Mouse (Mus musculus): ENCODE data around the gene Nfyb. TPM values are rescaled to one million over a fixed set of nuclear protein-coding genes. Genes with fewer than 3 reads are reported as not detected.

The Nfyb gene
- polyA plus RNA-seq (2012; rRNA removed): 5.5 and 6.6 TPM in 2 replicates

DNA sequence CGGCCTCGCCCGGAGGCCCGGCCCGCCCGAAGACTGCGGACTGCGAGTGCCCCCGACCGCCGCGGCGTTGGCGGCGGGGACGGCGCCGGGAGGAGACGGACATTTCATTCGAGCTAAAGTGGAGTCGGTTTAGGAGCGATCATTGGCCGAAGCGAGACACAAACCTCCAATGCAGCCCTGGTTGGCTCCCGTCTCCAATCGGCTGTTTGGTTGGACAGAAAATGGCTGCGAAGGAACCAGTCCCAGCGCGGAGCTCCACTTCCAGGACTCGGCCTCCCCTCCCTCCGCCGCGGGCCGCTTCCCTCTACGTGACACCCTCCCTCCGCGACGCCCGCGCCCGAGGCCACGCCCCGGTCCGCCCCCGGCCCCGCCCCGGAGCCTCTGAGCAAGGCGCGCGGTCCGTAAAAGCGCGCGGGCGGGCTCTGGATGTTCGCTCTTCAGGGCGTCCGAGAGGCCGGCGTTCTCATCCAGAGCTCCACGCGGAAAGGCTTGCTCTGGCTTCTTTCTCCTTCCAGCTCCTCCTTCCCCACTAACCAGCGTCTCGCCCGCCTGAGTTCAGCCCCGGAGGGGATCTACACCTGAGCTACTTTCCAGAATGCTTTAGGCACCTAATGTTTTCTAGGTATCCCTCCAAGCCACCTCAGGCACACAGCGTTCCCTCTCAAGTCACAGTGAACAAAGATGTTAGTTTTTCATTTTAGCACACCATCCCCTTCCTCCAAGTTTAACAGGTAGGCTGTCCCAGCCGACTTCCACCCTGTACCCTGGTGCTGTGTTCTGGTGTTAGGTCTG, at the start of gene Nfyb:
Gene Nfyb (minus strand): TSS at position 305 of the 792 bp plus-strand sequence.

Other genes with a start within 250 kb of the Nfyb start
- 51.2 and 64.9 TPM in 2 replicates for gene 1190007I07Rik, start 140.9 kb downstream of the Nfyb start, polyA plus RNA-seq (2012; rRNA removed)
- gene Tdg, start 134.3 kb downstream of the Nfyb start, polyA plus RNA-seq (2012; rRNA removed): 23.0 and 23.7 TPM in 2 replicates
- 1.2 and 2.5 TPM in 2 replicates for gene Glt8d2, start 73.5 kb downstream of the Nfyb start, polyA plus RNA-seq (2012; rRNA removed)
- 8.6 and 9.6 TPM in 2 replicates for gene Hcfc2, start 68.0 kb downstream of the Nfyb start, polyA plus RNA-seq (2012; rRNA removed)
- gene Txnrd1, start 69.8 kb upstream of the Nfyb start, polyA plus RNA-seq (2012; rRNA removed): 37.7 and 46.7 TPM in 2 replicates
- 0.14 and 0.38 TPM in 2 replicates for gene Eid3, start 102.5 kb upstream of the Nfyb start, polyA plus RNA-seq (2012; rRNA removed)
- gene Chst11, start 221.4 kb upstream of the Nfyb start, polyA plus RNA-seq (2012; rRNA removed): 111 and 158 TPM in 2 replicates

All from ovary, adult 2 months (tissue).